9 mouse cellular contexts compared by ENCODE assay signal in the genomic region with DNA sequence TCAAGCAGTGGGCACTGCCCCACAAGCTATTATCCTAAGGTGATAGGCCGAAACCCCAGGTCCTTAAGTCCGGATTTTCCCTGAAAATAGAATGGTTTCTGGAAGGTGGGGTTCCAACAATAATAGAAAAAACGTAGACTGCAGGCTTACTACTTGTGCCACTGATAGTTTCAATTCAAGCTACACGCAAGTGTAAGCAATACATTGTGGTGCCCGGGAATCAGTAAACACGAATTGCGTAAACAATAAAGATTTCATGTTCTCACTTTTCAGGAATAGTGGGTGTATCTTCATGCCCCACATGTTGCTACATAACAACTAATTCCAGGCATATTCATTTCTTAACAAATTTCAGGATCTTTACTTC. TPM values are rescaled to one million over a fixed set of nuclear protein-coding genes. Genes with fewer than 3 reads are reported as not detected.
DNase-seq lines count a peak whose midpoint lies in the region; ATAC-seq and TF ChIP-seq lines count a peak whose summit lies in the region.
"Had no signal": no experiment of that assay in that cellular context is flagged by ENCODE, and none has a peak within 500 bp of the region (broad histone marks: within the 10 kb centered on the region; RNA-seq: fewer than 3 reads in every experiment).

No protein-coding gene starts in this region.

- H3K27ac ChIP-seq in kidney, postnatal 0 days = 0 out of 2 replicates have a peak overlapping the region, but pooled peaks have one; percentile 25
- peak overlapping the region; percentile 48 for H3K27ac ChIP-seq in embryonic facial prominence, embryonic 10.5 days (replicated peaks)
- H3K27ac ChIP-seq in hindbrain, embryonic 16.5 days (ENCODE audit: low read depth, low read length) = peak overlapping the region; percentile 72
- H3K27ac ChIP-seq in midbrain, embryonic 16.5 days (ENCODE audit: low read length) = peak overlapping the region; percentile 74

- H3K9ac ChIP-seq in kidney, postnatal 0 days (ENCODE audit: low read depth, low read length) = no peak overlapping the region
- no peak overlapping the region for H3K9ac ChIP-seq in hindbrain, embryonic 16.5 days (ENCODE audit: low read depth, low read length)
- H3K9ac ChIP-seq in midbrain, embryonic 16.5 days (ENCODE audit: low read depth, low read length) = 0 out of 2 replicates have a peak overlapping the region, but pooled peaks have one; percentile 38

- peak overlapping the region; percentile 56 for H3K4me2 ChIP-seq in kidney, postnatal 0 days (ENCODE audit: low read length)
- H3K4me2 ChIP-seq in hindbrain, embryonic 16.5 days (ENCODE audit: low read length) = peak overlapping the region; percentile 56
- H3K4me2 ChIP-seq in midbrain, embryonic 16.5 days (ENCODE audit: low read length) = peak overlapping the region; percentile 50

- H3K27me3 ChIP-seq in kidney, postnatal 0 days (ENCODE audit: insufficient read depth, low read length) = no peaks in the 10 kb centered on the region
- peaks cover 75% of the 10 kb centered on the region for H3K27me3 ChIP-seq in embryonic facial prominence, embryonic 10.5 days (replicated peaks; ENCODE audit: low read depth, poor library complexity, severe bottlenecking)
- no peaks in the 10 kb centered on the region for H3K27me3 ChIP-seq in hindbrain, embryonic 16.5 days (replicated peaks; ENCODE audit: control insufficient read depth, insufficient read depth, low read length)
- H3K27me3 ChIP-seq in midbrain, embryonic 16.5 days (ENCODE audit: control insufficient read depth, insufficient read depth, low read depth, low read length) = no peaks in the 10 kb centered on the region

- no peak for TF ChIP-seq CTCF in kidney, postnatal 0 days (IDR thresholded peaks at IDR 0.05; ENCODE audit: low read depth)

- DNase-seq in kidney, postnatal 0 days (ENCODE audit: low spot score) = no peak
- no peak for DNase-seq in kidney, postnatal 4 days
- DNase-seq in embryonic facial prominence, embryonic 10.5 days (ENCODE audit: low spot score) = no peak
- no peak for DNase-seq in thymus, postnatal 10 days (ENCODE audit: low spot score in 2 of 2)
- no peak for DNase-seq in thymus, postnatal 0 days (ENCODE audit: low spot score)
- no peak for DNase-seq in left cerebral cortex, adult 8-10 months (ENCODE audit: low spot score in 2 of 2)

- ATAC-seq in kidney, postnatal 0 days (replicated peaks; ENCODE audit: low FRiP score, low read depth) = no peak
- ATAC-seq in hindbrain, embryonic 16.5 days = no peak
- no peak; the same call in 1 of the 2 replicates for ATAC-seq in midbrain, embryonic 16.5 days

- H3K4me3 ChIP-seq in kidney, postnatal 0 days (replicated peaks; ENCODE audit: low read depth, low read length) = peak overlapping the region; percentile 52
- peak overlapping the region; percentile 67 for H3K4me3 ChIP-seq in embryonic facial prominence, embryonic 10.5 days
- H3K4me3 ChIP-seq in hindbrain, embryonic 16.5 days (ENCODE audit: low read length) = peak overlapping the region; percentile 41
- H3K4me3 ChIP-seq in midbrain, embryonic 16.5 days (ENCODE audit: low read depth, low read length) = peak overlapping the region; percentile 37

- no peaks in the 10 kb centered on the region for H3K9me3 ChIP-seq in kidney, postnatal 0 days (replicated peaks; ENCODE audit: low read length)
- no peaks in the 10 kb centered on the region for H3K9me3 ChIP-seq in embryonic facial prominence, embryonic 10.5 days
- H3K9me3 ChIP-seq in hindbrain, embryonic 16.5 days (ENCODE audit: control insufficient read depth, low read length) = no peaks in the 10 kb centered on the region
- no peaks in the 10 kb centered on the region for H3K9me3 ChIP-seq in midbrain, embryonic 16.5 days (replicated peaks; ENCODE audit: control insufficient read depth, low read length, poor library complexity, severe bottlenecking)

- no peaks in the 10 kb centered on the region for H3K4me1 ChIP-seq in kidney, postnatal 0 days (replicated peaks; ENCODE audit: insufficient read depth, low read length)
- 0 out of 2 replicates have a peak, but pooled peaks cover 5% of the 10 kb centered on the region for H3K4me1 ChIP-seq in embryonic facial prominence, embryonic 10.5 days
- peaks cover 3% of the 10 kb centered on the region; the same call in 1 of the 2 replicates for H3K4me1 ChIP-seq in hindbrain, embryonic 16.5 days (ENCODE audit: control insufficient read depth, insufficient read depth, low read depth, low read length)
- H3K4me1 ChIP-seq in midbrain, embryonic 16.5 days (ENCODE audit: control insufficient read depth, insufficient read depth, low read length) = peaks cover 5% of the 10 kb centered on the region

- 41% methylated on average over 7 of the region's 7 CpGs for WGBS in kidney, postnatal 0 days
- WGBS in embryonic facial prominence, embryonic 10.5 days = 32% methylated on average over 7 of the region's 7 CpGs
- WGBS in hindbrain, embryonic 16.5 days = 15% methylated on average over 7 of the region's 7 CpGs
- 39% methylated on average over 7 of the region's 7 CpGs for WGBS in midbrain, embryonic 16.5 days

- no peaks in the 10 kb centered on the region for H3K36me3 ChIP-seq in kidney, postnatal 0 days (ENCODE audit: insufficient read depth, low read length)
- peaks cover 8% of the 10 kb centered on the region for H3K36me3 ChIP-seq in embryonic facial prominence, embryonic 10.5 days (replicated peaks)
- no peaks in the 10 kb centered on the region for H3K36me3 ChIP-seq in hindbrain, embryonic 16.5 days (ENCODE audit: control insufficient read depth, insufficient read depth, low read length)
- H3K36me3 ChIP-seq in midbrain, embryonic 16.5 days (ENCODE audit: control insufficient read depth, insufficient read depth, low read length) = no peaks in the 10 kb centered on the region

RNA-seq across cellular contexts. Expression of a gene that starts 0.4 kb away (rescaled TPM):
- polyA plus RNA-seq in kidney, postnatal 0 days (2015; fragmentation: Nextera tagmentation; extraction: Ambion mirVana) = 46.7 and 48.8 TPM in 2 replicates
- polyA plus RNA-seq in embryonic facial prominence, embryonic 10.5 days (2016; fragmentation: Nextera tagmentation; extraction: Ambion mirVana) = 61.2 and 61.6 TPM in 2 replicates
- 43.3 and 52.5 TPM in 2 replicates for polyA plus RNA-seq in hindbrain, embryonic 16.5 days (2015; fragmentation: Nextera tagmentation; extraction: Ambion mirVana)
- 47.9 and 49.5 TPM in 2 replicates for polyA plus RNA-seq in midbrain, embryonic 16.5 days (2015; fragmentation: Nextera tagmentation; extraction: Ambion mirVana)
- polyA plus RNA-seq in thymus, postnatal 0 days (2015; fragmentation: Nextera tagmentation; extraction: Ambion mirVana) = 38.6 and 40.4 TPM in 2 replicates
- total RNA-seq in left cerebral cortex, adult 8-10 months (2022) = 10 to 100 TPM; 72.5 to 90.1 (median 77.3) TPM

RNA-seq across cellular contexts. Expression of a gene that starts 31.5 kb away (rescaled TPM):
- polyA plus RNA-seq in kidney, postnatal 0 days (2015; fragmentation: Nextera tagmentation; extraction: Ambion mirVana) = 2.8 and 2.9 TPM in 2 replicates
- polyA plus RNA-seq in embryonic facial prominence, embryonic 10.5 days (2016; fragmentation: Nextera tagmentation; extraction: Ambion mirVana) = 2.3 and 2.9 TPM in 2 replicates
- 0.70 and 1.1 TPM in 2 replicates for polyA plus RNA-seq in hindbrain, embryonic 16.5 days (2015; fragmentation: Nextera tagmentation; extraction: Ambion mirVana)
- polyA plus RNA-seq in midbrain, embryonic 16.5 days (2015; fragmentation: Nextera tagmentation; extraction: Ambion mirVana) = 0.57 and 0.65 TPM in 2 replicates
- 2.9 and 4.2 TPM in 2 replicates for polyA plus RNA-seq in thymus, postnatal 0 days (2015; fragmentation: Nextera tagmentation; extraction: Ambion mirVana)
- total RNA-seq in left cerebral cortex, adult 8-10 months (2022) = 10 to 100 TPM; 16.8 to 19.8 (median 17.4) TPM

RNA-seq across cellular contexts. Expression of a gene that starts 41.0 kb away (rescaled TPM):
- not detected in 2 replicates for polyA plus RNA-seq in kidney, postnatal 0 days (2015; fragmentation: Nextera tagmentation; extraction: Ambion mirVana)
- polyA plus RNA-seq in embryonic facial prominence, embryonic 10.5 days (2016; fragmentation: Nextera tagmentation; extraction: Ambion mirVana) = not detected in 2 replicates
- polyA plus RNA-seq in hindbrain, embryonic 16.5 days (2015; fragmentation: Nextera tagmentation; extraction: Ambion mirVana) = not detected in 2 replicates
- polyA plus RNA-seq in midbrain, embryonic 16.5 days (2015; fragmentation: Nextera tagmentation; extraction: Ambion mirVana) = not detected in 2 replicates
- 0.64 and 1.1 TPM in 2 replicates for polyA plus RNA-seq in thymus, postnatal 0 days (2015; fragmentation: Nextera tagmentation; extraction: Ambion mirVana)
- total RNA-seq in left cerebral cortex, adult 8-10 months (2022) = not detected

RNA-seq across cellular contexts. Expression of a gene that starts 45.3 kb away (rescaled TPM):
- polyA plus RNA-seq in kidney, postnatal 0 days (2015; fragmentation: Nextera tagmentation; extraction: Ambion mirVana) = 18.7 and 20.0 TPM in 2 replicates
- polyA plus RNA-seq in embryonic facial prominence, embryonic 10.5 days (2016; fragmentation: Nextera tagmentation; extraction: Ambion mirVana) = 3.2 and 3.3 TPM in 2 replicates
- polyA plus RNA-seq in hindbrain, embryonic 16.5 days (2015; fragmentation: Nextera tagmentation; extraction: Ambion mirVana) = 6.8 and 7.9 TPM in 2 replicates
- 5.6 and 5.7 TPM in 2 replicates for polyA plus RNA-seq in midbrain, embryonic 16.5 days (2015; fragmentation: Nextera tagmentation; extraction: Ambion mirVana)
- polyA plus RNA-seq in thymus, postnatal 0 days (2015; fragmentation: Nextera tagmentation; extraction: Ambion mirVana) = 334 and 367 TPM in 2 replicates
- total RNA-seq in left cerebral cortex, adult 8-10 months (2022) = 1 to 10 TPM in 3 of 4 experiments, under 1 TPM in 1; 0.83 to 1.8 (median 1.3) TPM

RNA-seq across cellular contexts. Expression of a gene that starts 46.0 kb away (rescaled TPM):
- not detected in 2 replicates for polyA plus RNA-seq in kidney, postnatal 0 days (2015; fragmentation: Nextera tagmentation; extraction: Ambion mirVana)
- not detected in 2 replicates for polyA plus RNA-seq in embryonic facial prominence, embryonic 10.5 days (2016; fragmentation: Nextera tagmentation; extraction: Ambion mirVana)
- polyA plus RNA-seq in hindbrain, embryonic 16.5 days (2015; fragmentation: Nextera tagmentation; extraction: Ambion mirVana) = not detected in 2 replicates
- polyA plus RNA-seq in midbrain, embryonic 16.5 days (2015; fragmentation: Nextera tagmentation; extraction: Ambion mirVana) = not detected in 2 replicates
- not detected in 2 replicates for polyA plus RNA-seq in thymus, postnatal 0 days (2015; fragmentation: Nextera tagmentation; extraction: Ambion mirVana)
- not detected for total RNA-seq in left cerebral cortex, adult 8-10 months (2022)
- polyA plus RNA-seq: gonadal fat pad, adult 2 months had no signal
